Mouse (Mus musculus): ENCODE results near the gene Ttc7b. TPM values are rescaled to one million over a fixed set of nuclear protein-coding genes. Genes with fewer than 3 reads are reported as not detected.

Gene Ttc7b
- polyA plus RNA-seq, 1 experiment, result 26.1 TPM

- Histone ChIP-seq H3K4me1 (ENCODE audit: control insufficient read depth, insufficient read depth, low read length) (no peaks in the 10 kb centered on the region), H3K4me3 (ENCODE audit: insufficient read depth, low read length) (no peak overlapping the region), H3K27ac (ENCODE audit: insufficient read depth, low read length) (no peak overlapping the region)
- TF ChIP-seq POLR2A (IDR thresholded peaks at IDR 0.05; ENCODE audit: low read depth, low read length) (no peak), CTCF (IDR thresholded peaks at IDR 0.05; ENCODE audit: borderline replicate concordance, insufficient read depth, low read length) (no peak)
Measured at GRCm38 (mm10) chr12:100389878-100390710, 130.5 kb downstream of the Ttc7b start.

- TF ChIP-seq CTCF (IDR thresholded peaks at IDR 0.05; ENCODE audit: borderline replicate concordance, insufficient read depth, low read length) (no peak), POLR2A (IDR thresholded peaks at IDR 0.05; ENCODE audit: low read depth, low read length) (no peak)
- no peak overlapping the region for H3K27ac ChIP-seq (ENCODE audit: insufficient read depth, low read length)
- no peaks in the 10 kb centered on the region for H3K4me1 ChIP-seq (ENCODE audit: control insufficient read depth, insufficient read depth, low read length)
- no peak overlapping the region for H3K4me3 ChIP-seq (ENCODE audit: insufficient read depth, low read length)
Measured at GRCm38 (mm10) chr12:100386259-100386658, 134.4 kb downstream of the Ttc7b start.

- H3K4me1 ChIP-seq (ENCODE audit: control insufficient read depth, insufficient read depth, low read length), result peaks cover 7% of the 10 kb centered on the region
- no peak for TF ChIP-seq CTCF (IDR thresholded peaks at IDR 0.05; ENCODE audit: borderline replicate concordance, insufficient read depth, low read length)
- TF ChIP-seq POLR2A (IDR thresholded peaks at IDR 0.05; ENCODE audit: low read depth, low read length), result no peak
- no peak overlapping the region for H3K27ac ChIP-seq (ENCODE audit: insufficient read depth, low read length)
- H3K4me3 ChIP-seq (ENCODE audit: insufficient read depth, low read length), result no peak overlapping the region
Measured at GRCm38 (mm10) chr12:100382526-100382925, 138.1 kb downstream of the Ttc7b start.

- no peak overlapping the region for H3K27ac ChIP-seq (ENCODE audit: insufficient read depth, low read length)
- H3K4me1 ChIP-seq (ENCODE audit: control insufficient read depth, insufficient read depth, low read length), result peaks cover 7% of the 10 kb centered on the region
- no peak overlapping the region for H3K4me3 ChIP-seq (ENCODE audit: insufficient read depth, low read length)
- TF ChIP-seq POLR2A (IDR thresholded peaks at IDR 0.05; ENCODE audit: low read depth, low read length), result no peak
- TF ChIP-seq CTCF (IDR thresholded peaks at IDR 0.05; ENCODE audit: borderline replicate concordance, insufficient read depth, low read length), result no peak
Measured at GRCm38 (mm10) chr12:100381941-100382340, 138.7 kb downstream of the Ttc7b start.

- Histone ChIP-seq H3K4me3 (ENCODE audit: insufficient read depth, low read length) (no peak overlapping the region), H3K27ac (ENCODE audit: insufficient read depth, low read length) (no peak overlapping the region), H3K4me1 (ENCODE audit: control insufficient read depth, insufficient read depth, low read length) (peaks cover 7% of the 10 kb centered on the region)
- TF ChIP-seq CTCF (IDR thresholded peaks at IDR 0.05; ENCODE audit: borderline replicate concordance, insufficient read depth, low read length), result no peak
- TF ChIP-seq POLR2A (IDR thresholded peaks at IDR 0.05; ENCODE audit: low read depth, low read length), result no peak
Measured at GRCm38 (mm10) chr12:100380697-100381291, 139.8 kb downstream of the Ttc7b start.

- TF ChIP-seq POLR2A (IDR thresholded peaks at IDR 0.05; ENCODE audit: low read depth, low read length) (no peak), CTCF (IDR thresholded peaks at IDR 0.05; ENCODE audit: borderline replicate concordance, insufficient read depth, low read length) (no peak)
- H3K4me1 ChIP-seq (ENCODE audit: control insufficient read depth, insufficient read depth, low read length), result peaks cover 7% of the 10 kb centered on the region
- H3K27ac ChIP-seq (ENCODE audit: insufficient read depth, low read length), result no peak overlapping the region
- H3K4me3 ChIP-seq (ENCODE audit: insufficient read depth, low read length), result no peak overlapping the region
Measured at GRCm38 (mm10) chr12:100379833-100380232, 140.8 kb downstream of the Ttc7b start.

GRCm38 (mm10) chr12:100378266-100378665 lies 142.4 kb downstream of the Ttc7b start:
- TF ChIP-seq POLR2A (IDR thresholded peaks at IDR 0.05; ENCODE audit: low read depth, low read length), result no peak
- no peak for TF ChIP-seq CTCF (IDR thresholded peaks at IDR 0.05; ENCODE audit: borderline replicate concordance, insufficient read depth, low read length)
- no peak overlapping the region for H3K4me3 ChIP-seq (ENCODE audit: insufficient read depth, low read length)
- H3K4me1 ChIP-seq (ENCODE audit: control insufficient read depth, insufficient read depth, low read length), result peaks cover 7% of the 10 kb centered on the region
- no peak overlapping the region for H3K27ac ChIP-seq (ENCODE audit: insufficient read depth, low read length)

GRCm38 (mm10) chr12:100377791-100378190 lies 142.8 kb downstream of the Ttc7b start:
- Histone ChIP-seq H3K4me3 (ENCODE audit: insufficient read depth, low read length) (no peak overlapping the region), H3K4me1 (ENCODE audit: control insufficient read depth, insufficient read depth, low read length) (peaks cover 7% of the 10 kb centered on the region), H3K27ac (ENCODE audit: insufficient read depth, low read length) (peak overlapping the region; percentile 43; the same call in 1 of the 2 replicates)
- no peak for TF ChIP-seq POLR2A (IDR thresholded peaks at IDR 0.05; ENCODE audit: low read depth, low read length)
- TF ChIP-seq CTCF (IDR thresholded peaks at IDR 0.05; ENCODE audit: borderline replicate concordance, insufficient read depth, low read length), result no peak

- Histone ChIP-seq H3K27ac (ENCODE audit: insufficient read depth, low read length) (no peak overlapping the region), H3K4me1 (ENCODE audit: control insufficient read depth, insufficient read depth, low read length) (peaks cover 7% of the 10 kb centered on the region), H3K4me3 (ENCODE audit: insufficient read depth, low read length) (no peak overlapping the region)
- TF ChIP-seq POLR2A (IDR thresholded peaks at IDR 0.05; ENCODE audit: low read depth, low read length) (no peak), CTCF (IDR thresholded peaks at IDR 0.05; ENCODE audit: borderline replicate concordance, insufficient read depth, low read length) (no peak)
Measured at GRCm38 (mm10) chr12:100375801-100376200, 144.8 kb downstream of the Ttc7b start.

GRCm38 (mm10) chr12:100372785-100373184 lies 147.8 kb downstream of the Ttc7b start:
- TF ChIP-seq POLR2A (IDR thresholded peaks at IDR 0.05; ENCODE audit: low read depth, low read length) (no peak), CTCF (IDR thresholded peaks at IDR 0.05; ENCODE audit: borderline replicate concordance, insufficient read depth, low read length) (no peak)
- peaks cover 4% of the 10 kb centered on the region; the same call in 1 of the 2 replicates for H3K4me1 ChIP-seq (ENCODE audit: control insufficient read depth, insufficient read depth, low read length)
- no peak overlapping the region for H3K27ac ChIP-seq (ENCODE audit: insufficient read depth, low read length)
- H3K4me3 ChIP-seq (ENCODE audit: insufficient read depth, low read length), result no peak overlapping the region

Data from embryonic fibroblast, embryonic 13.5 days (primary cell).